Mouse (Mus musculus): ENCODE results near the gene Polr2e. TPM values are rescaled to one million over a fixed set of nuclear protein-coding genes. Genes with fewer than 3 reads are reported as not detected.

Gene Polr2e
- polyA plus RNA-seq, 1 experiment from 2014 or later, result 206 TPM

DNA sequence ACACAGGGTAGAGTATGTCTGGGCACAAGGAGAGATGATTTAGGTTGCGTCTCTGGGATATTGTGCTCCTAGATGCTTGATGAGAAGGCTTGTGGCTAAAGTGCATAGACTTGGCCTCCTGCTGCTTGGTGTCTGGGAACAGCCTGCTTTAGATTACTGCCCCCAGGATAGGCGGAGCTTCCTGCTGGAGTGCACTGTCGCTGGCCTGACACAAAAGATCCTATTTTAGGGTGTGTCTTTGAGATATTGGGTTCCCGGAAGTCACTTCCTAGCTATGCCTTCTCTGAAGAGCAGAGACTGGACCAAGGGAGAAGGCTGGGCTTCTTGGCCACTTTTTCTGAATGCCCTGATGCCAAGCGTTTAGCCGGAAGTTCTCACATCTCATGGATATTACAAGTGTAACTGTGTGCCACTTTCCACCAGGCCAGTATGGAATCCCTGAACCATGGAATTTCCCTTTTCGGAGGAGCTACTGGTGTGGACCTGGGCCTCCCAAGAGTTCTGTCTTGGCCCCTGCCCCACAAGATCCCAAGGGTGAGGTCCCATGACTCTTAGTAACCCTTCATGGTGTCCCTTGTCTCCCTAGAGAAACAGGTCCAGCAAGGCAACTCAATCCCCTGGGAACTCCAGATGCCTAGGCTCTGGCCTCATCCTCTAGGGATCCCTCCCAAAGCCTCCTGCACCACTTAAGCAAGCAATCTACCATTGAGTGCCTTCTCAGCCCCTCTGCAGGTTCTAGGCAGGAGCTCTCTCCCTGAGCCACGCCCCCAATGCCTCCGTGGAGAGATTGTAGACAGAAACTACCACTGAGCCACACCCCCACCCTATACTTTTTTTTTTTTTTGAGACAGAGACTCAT, 36.0 kb downstream of the Polr2e start:
- Histone ChIP-seq H3K4me2 (replicated peaks) (0 out of 2 replicates have a peak overlapping the region, but pooled peaks have one; percentile 9), H3K27me3 (replicated peaks) (no peaks in the 10 kb centered on the region; the same call in 1 of the 2 replicates), H3K36me3 (no peaks in the 10 kb centered on the region), H3K9ac (no peak overlapping the region), H3K4me3 (replicated peaks) (no peak overlapping the region), H3K4me1 (replicated peaks) (peaks cover 12% of the 10 kb centered on the region), H3K27ac (no peak overlapping the region), H3K9me3 (no peaks in the 10 kb centered on the region)
- WGBS, result 55% methylated on average over 9 of the region's 9 CpGs
- ATAC-seq, result peak; percentile 58

DNA sequence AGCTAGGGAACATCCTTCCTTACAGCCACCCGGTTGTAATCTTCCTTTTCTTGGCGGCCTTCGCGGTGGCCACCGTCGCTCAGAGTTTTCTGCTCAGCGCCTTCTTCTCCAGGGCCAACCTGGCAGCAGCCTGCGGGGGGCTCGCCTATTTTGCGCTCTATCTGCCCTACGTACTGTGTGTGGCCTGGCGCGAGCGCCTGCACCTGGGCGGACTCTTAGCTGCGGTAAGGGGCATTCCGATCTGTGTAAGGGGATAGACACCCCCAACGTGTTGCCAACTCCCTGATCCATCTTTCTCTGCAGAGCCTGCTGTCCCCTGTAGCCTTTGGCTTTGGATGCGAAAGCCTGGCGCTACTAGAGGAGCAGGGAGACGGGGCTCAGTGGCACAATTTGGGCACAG, 36.8 kb downstream of the Polr2e start:
- 0 out of 2 replicates have a peak overlapping the region, but pooled peaks have one; percentile 9 for H3K4me2 ChIP-seq (replicated peaks)
- no peaks in the 10 kb centered on the region for H3K36me3 ChIP-seq
- no peak overlapping the region for H3K27ac ChIP-seq
- peaks cover 17% of the 10 kb centered on the region for H3K4me1 ChIP-seq (replicated peaks)
- no peak overlapping the region for H3K4me3 ChIP-seq (replicated peaks)
- H3K27me3 ChIP-seq (replicated peaks), result peaks cover 2% of the 10 kb centered on the region; the same call in 1 of the 2 replicates
- 41% methylated on average over 21 of the region's 21 CpGs for whole genome bisulfite sequencing
- H3K9ac ChIP-seq, result no peak overlapping the region
- H3K9me3 ChIP-seq, result no peaks in the 10 kb centered on the region
- no peak for ATAC-seq

DNA sequence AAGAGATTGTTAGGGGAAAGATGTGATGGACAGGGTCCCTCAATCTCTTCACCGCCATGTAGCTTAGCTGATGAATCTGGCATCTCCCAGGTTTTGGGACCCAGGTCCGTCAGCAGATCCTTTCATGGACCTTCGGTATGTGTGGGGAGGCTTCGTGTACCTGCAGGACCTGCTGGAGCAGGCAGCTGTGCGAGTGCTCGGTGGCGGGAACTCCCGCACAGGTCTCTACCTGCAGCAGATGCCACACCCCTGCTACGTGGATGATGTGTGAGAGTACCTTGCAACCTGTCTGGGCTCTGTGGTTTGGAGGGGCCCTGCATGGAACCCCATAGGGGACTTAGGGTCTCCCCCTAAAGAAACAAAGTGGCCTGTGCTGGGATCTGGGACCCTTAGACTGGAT, 37.6 kb downstream of the Polr2e start:
- no peak for ATAC-seq
- WGBS, result 75% methylated on average over 9 of the region's 9 CpGs

DNA sequence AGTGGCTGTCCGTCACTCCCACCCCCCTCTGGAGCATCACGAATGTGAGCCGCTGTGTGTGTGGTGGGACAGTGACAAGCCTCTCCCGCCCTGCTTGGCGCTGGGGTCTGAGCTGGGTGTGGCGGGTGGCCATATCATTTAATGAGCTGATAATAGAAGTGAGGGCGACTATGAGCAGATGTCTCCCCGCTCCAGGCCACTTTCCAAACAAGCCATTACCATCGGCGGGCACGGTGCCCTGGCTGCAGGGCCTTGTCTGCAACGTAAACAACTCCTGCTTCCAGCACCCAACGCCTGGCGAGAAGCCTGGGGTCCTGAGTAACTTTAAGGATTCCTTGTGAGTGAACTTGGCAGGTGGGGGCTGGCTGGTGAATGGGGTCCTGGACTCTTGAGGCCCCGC, 41.8 kb downstream of the Polr2e start:
- Histone ChIP-seq H3K36me3 (peaks cover 20% of the 10 kb centered on the region), H3K4me2 (replicated peaks) (peak overlapping the region; percentile 91), H3K4me3 (replicated peaks) (peak overlapping the region; percentile 55), H3K27me3 (replicated peaks) (0 out of 2 replicates have a peak, but pooled peaks cover 2% of the 10 kb centered on the region), H3K9me3 (no peaks in the 10 kb centered on the region), H3K9ac (peak overlapping the region; percentile 36), H3K4me1 (replicated peaks) (peaks cover 22% of the 10 kb centered on the region), H3K27ac (peak overlapping the region; percentile 19; the same call in 1 of the 2 replicates)
- ATAC-seq, result peak; percentile 26; the same call in 1 of the 2 replicates
- WGBS, result 13% methylated on average over 15 of the region's 15 CpGs

More for the DNA sequence above, 37.6 kb downstream of the Polr2e start:
- peaks cover 2% of the 10 kb centered on the region; the same call in 1 of the 2 replicates for H3K27me3 ChIP-seq (replicated peaks)
- H3K4me2 ChIP-seq (replicated peaks), result no peak overlapping the region
- no peaks in the 10 kb centered on the region for H3K9me3 ChIP-seq
- H3K4me1 ChIP-seq (replicated peaks), result peaks cover 26% of the 10 kb centered on the region
- no peak overlapping the region for H3K9ac ChIP-seq
- no peaks in the 10 kb centered on the region for H3K36me3 ChIP-seq
- H3K4me3 ChIP-seq (replicated peaks), result no peak overlapping the region
- H3K27ac ChIP-seq, result no peak overlapping the region

DNA sequence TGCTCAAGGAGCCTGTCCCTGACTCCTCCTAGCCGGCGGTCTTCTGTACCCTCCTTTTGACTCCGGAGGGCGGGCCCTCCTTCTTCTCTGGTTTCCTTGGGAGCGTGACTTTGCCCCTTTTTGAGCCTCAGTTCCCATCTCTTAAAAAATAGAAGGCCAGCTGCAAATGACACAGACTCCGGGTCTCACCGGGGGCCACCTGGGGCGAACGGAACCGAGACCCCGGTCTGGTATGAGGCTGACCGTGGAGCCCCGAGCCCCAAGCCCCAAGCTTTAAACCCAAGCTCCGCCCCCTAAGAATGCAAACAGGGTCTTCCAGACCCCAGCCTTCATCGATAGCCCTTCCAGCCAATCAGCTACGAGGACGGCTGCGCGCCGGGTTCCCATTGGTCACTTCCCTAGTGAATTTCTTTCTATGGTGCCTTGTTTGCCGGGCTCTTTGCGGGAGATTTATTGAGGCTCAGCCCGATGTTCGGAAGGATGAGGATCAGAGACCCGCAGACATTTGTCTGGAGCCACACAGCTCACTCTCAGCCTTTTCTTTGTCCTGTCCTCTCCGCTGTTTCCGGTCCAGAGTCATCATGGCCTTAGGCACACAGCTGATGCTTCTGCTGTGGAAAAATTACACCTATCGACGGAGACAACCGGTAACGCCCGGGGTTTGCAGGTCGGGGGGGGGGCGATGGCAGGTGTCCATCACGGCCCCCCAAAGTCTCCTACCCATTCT, 42.4 kb downstream of the Polr2e start:
- peaks cover 22% of the 10 kb centered on the region for H3K4me1 ChIP-seq (replicated peaks)
- under 1% methylated on average over 35 of the region's 35 CpGs for WGBS
- peak overlapping the region; percentile 57 for H3K9ac ChIP-seq
- no peaks in the 10 kb centered on the region for H3K9me3 ChIP-seq
- peak; percentile 60 for ATAC-seq
- H3K4me2 ChIP-seq (replicated peaks), result peak overlapping the region; percentile 91
- 0 out of 2 replicates have a peak, but pooled peaks cover 2% of the 10 kb centered on the region for H3K27me3 ChIP-seq (replicated peaks)
- peaks cover 25% of the 10 kb centered on the region for H3K36me3 ChIP-seq
- peak overlapping the region; percentile 55 for H3K4me3 ChIP-seq (replicated peaks)
- H3K27ac ChIP-seq, result peak overlapping the region; percentile 56

DNA sequence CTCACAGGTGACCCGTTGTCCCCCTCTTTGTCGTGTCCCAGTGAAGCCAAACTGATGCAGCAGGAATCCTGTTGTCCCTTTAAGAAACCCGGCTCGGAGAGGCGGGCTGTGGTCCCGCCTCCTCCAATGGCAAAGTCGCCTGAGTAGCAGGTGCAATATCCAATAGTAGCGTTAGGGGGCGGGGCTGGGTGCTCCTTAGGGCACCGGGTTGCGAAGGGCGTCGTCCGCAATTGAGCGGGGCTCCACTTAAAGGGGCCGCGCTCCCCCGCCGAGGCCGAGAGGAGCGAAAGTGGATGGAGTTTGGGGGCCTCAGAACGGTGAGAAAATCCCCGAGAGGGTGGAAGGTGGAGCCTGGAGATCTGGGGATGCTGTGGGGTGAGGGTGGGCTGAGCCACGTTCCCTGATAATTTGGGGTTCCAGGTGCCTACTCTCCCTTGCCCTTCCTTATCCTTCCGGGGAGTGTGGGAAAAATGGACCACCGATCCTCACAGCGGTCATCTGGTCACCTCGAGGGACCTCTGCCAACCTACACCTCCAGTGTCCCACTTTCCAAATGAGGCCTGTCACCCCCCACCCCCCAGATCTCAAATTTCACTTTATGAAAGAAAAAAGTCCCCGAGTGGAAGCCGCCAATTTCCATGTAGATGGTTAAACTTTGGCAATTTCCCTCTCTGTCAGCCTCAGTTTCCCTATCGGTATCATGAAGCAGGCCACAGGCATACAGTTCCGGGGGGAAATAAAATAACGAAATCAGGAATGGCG, 43.1 kb downstream of the Polr2e start, which contains the start of gene Abca7:
Abca7 (plus strand) TSS at position 223 of the 762 bp plus-strand sequence.
- H3K36me3 ChIP-seq, result peaks cover 32% of the 10 kb centered on the region
- H3K9me3 ChIP-seq, result no peaks in the 10 kb centered on the region
- H3K4me2 ChIP-seq (replicated peaks), result peak within 1 kb of the TSS; percentile 91
- peak within 1 kb of the TSS; percentile 55 for H3K4me3 ChIP-seq (replicated peaks)
- H3K27me3 ChIP-seq (replicated peaks), result 0 out of 2 replicates have a peak, but pooled peaks cover 2% of the 10 kb centered on the region
- peak within 1 kb of the TSS; percentile 56 for H3K27ac ChIP-seq
- peak; percentile 92 for ATAC-seq
- under 1% methylated on average over 34 of the region's 34 CpGs for WGBS
- peaks cover 22% of the 10 kb centered on the region for H3K4me1 ChIP-seq (replicated peaks)
- peak within 1 kb of the TSS; percentile 57 for H3K9ac ChIP-seq

DNA sequence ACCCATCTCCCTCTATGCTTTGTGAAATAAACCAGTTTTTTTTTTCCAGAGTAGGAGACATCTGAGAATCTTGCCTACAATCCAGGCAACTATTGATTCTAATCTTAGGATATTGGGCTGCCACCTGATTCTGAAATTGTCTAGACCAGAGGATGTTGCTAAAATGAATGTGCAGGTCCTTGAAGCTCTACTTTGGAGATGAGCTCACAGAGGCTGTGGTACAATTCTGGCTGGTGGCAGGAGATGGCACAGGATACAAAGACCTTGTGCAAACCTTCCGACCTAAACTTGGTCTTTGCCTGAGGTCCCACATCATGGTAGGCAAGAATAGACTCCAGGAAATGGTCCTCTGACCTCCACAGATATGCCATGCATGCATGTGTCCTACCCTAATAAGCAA, 44.0 kb downstream of the Polr2e start:
- Histone ChIP-seq H3K4me3 (replicated peaks) (no peak overlapping the region; the same call in 1 of the 2 replicates), H3K27ac (no peak overlapping the region), H3K27me3 (replicated peaks) (0 out of 2 replicates have a peak, but pooled peaks cover 2% of the 10 kb centered on the region), H3K9ac (no peak overlapping the region), H3K9me3 (no peaks in the 10 kb centered on the region), H3K4me2 (replicated peaks) (no peak overlapping the region), H3K4me1 (replicated peaks) (peaks cover 26% of the 10 kb centered on the region), H3K36me3 (peaks cover 39% of the 10 kb centered on the region)
- WGBS, result 77% methylated on average over 1 of the region's 1 CpGs
- ATAC-seq, result no peak

DNA sequence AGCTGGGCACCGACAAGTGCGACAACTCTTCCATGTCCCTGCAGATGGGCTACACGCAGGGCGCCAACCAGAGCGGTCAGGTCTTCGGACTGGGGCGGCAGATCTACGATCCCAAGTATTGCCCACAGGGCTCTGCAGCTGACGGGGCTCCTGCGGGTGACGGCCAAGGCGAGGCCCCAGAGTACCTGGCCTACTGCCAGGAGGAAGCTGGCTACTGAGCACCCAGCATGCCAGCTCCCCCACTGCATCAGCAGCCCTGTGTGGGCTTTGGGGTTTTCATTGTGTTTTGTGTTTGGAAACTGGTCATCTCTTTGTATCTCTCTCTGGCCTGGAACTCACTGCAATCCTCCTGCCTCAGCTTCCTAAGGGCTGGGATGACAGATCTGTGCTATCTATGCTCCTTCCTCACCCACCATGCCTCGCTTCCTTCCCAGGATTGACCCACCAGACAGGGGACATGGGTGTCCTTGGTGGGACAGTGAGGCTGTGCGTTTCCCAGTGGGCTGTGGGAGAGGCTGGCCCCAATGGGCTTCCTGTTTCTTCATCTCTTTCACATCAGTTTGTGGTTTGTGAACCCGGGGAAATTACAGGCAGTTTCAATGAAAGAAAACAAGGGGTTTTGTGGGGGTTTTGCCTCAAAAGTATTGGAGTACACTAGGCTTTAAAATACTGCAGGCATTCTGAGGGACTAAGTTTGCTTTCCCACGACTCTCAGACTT, 45.0 kb downstream of the Polr2e start:
- Histone ChIP-seq H3K4me1 (replicated peaks) (peaks cover 31% of the 10 kb centered on the region), H3K27me3 (replicated peaks) (0 out of 2 replicates have a peak, but pooled peaks cover 2% of the 10 kb centered on the region), H3K4me3 (replicated peaks) (no peak overlapping the region), H3K36me3 (peaks cover 39% of the 10 kb centered on the region), H3K4me2 (replicated peaks) (no peak overlapping the region), H3K9ac (no peak overlapping the region), H3K9me3 (no peaks in the 10 kb centered on the region), H3K27ac (0 out of 2 replicates have a peak overlapping the region, but pooled peaks have one; percentile 48)
- ATAC-seq, result no peak
- WGBS, result 82% methylated on average over 16 of the region's 16 CpGs

DNA sequence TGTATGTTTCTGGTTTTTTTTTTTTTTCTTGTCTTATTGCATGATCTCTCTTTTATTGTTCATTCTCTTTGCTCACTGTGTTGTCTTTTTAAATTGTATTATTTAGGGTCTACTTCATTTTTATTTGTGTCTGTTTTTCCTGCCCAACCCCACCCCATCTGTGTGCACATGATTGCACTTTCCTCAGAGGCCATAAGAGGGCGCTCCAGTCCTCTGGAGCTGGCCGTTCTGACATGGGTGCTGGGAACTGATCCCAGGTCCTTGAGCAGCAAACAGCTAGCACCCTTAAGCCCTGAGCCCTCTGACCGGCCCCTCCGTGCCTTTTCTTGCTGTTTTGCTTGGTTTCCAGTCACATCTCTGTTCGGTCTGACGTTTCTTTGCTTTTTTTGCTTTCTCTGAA, 48.0 kb downstream of the Polr2e start:
- no peak for ATAC-seq
- Histone ChIP-seq H3K4me2 (replicated peaks) (no peak overlapping the region), H3K9me3 (no peaks in the 10 kb centered on the region), H3K4me3 (replicated peaks) (no peak overlapping the region), H3K9ac (no peak overlapping the region), H3K27me3 (replicated peaks) (no peaks in the 10 kb centered on the region), H3K27ac (no peak overlapping the region), H3K4me1 (replicated peaks) (peaks cover 41% of the 10 kb centered on the region), H3K36me3 (peaks cover 39% of the 10 kb centered on the region)
- WGBS, result 93% methylated on average over 6 of the region's 6 CpGs

DNA sequence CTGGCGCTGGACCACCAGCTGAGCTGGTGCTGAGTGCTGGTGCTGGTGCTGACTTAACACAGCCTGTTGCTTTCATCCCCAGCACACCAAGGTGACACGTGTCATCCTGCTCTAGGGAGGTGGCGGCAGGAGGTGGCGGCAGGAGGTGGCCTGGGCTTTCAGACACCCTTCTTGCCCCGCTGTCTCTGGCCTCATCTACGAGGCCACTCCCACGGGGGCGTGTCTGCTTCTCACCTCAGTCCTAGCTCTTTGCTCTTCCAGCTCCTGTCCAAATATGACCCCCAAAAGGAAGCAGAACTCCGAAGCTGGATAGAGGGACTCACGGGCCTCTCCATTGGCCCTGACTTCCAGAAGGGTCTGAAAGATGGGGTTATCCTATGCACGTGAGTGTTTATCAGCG, 48.5 kb downstream of the Polr2e start:
- H3K4me2 ChIP-seq (replicated peaks), result peak overlapping the region; percentile 37

DNA sequence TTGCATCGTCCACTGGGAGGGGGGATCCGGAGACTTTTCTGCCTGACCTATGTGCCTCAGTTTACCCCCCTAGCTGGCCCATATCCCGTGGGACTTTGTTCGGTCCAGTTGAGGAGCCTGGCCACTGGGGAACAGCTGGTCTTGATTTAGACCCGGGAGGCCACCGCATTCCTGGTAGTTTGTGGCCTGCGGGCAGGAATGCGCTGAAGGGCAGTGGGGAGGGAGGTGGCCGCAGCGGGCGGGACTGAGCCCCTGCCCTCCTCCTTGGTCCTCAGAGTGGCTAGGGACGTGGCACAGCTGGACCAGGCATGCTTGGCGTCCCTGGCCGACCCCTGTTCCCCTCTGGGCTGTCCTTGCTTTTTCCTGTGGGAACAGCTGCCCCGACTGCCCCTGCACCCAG, 49.7 kb downstream of the Polr2e start:
- 27% methylated on average over 15 of the region's 15 CpGs for WGBS
- H3K4me1 ChIP-seq (replicated peaks), result peaks cover 49% of the 10 kb centered on the region
- H3K4me2 ChIP-seq (replicated peaks), result peak overlapping the region; percentile 89
- H3K9me3 ChIP-seq, result no peaks in the 10 kb centered on the region
- H3K9ac ChIP-seq, result peak overlapping the region; percentile 84
- H3K36me3 ChIP-seq, result peaks cover 36% of the 10 kb centered on the region
- H3K4me3 ChIP-seq (replicated peaks), result peak overlapping the region; percentile 69
- no peak for ATAC-seq
- no peaks in the 10 kb centered on the region for H3K27me3 ChIP-seq (replicated peaks)
- H3K27ac ChIP-seq, result 0 out of 2 replicates have a peak overlapping the region, but pooled peaks have one; percentile 9

More for the DNA sequence above, 48.5 kb downstream of the Polr2e start:
- Histone ChIP-seq H3K9me3 (no peaks in the 10 kb centered on the region), H3K36me3 (peaks cover 39% of the 10 kb centered on the region), H3K4me3 (replicated peaks) (0 out of 2 replicates have a peak overlapping the region, but pooled peaks have one; percentile 10), H3K4me1 (replicated peaks) (peaks cover 46% of the 10 kb centered on the region), H3K9ac (no peak overlapping the region), H3K27ac (no peak overlapping the region), H3K27me3 (replicated peaks) (no peaks in the 10 kb centered on the region)
- ATAC-seq, result no peak
- 72% methylated on average over 12 of the region's 12 CpGs for WGBS

Data from intestine, embryonic 15.5 days (tissue).